Mouse (Mus musculus): ENCODE data around the gene Anxa6. TPM values are rescaled to one million over a fixed set of nuclear protein-coding genes. Genes with fewer than 3 reads are reported as not detected.

Gene Anxa6
- polyA plus RNA-seq, 1 experiment from 2014 or later: 121 TPM

- Histone ChIP-seq H3K4me3 (no peak overlapping the region), H3K27ac (no peak overlapping the region), H3K9me3 (replicated peaks) (no peaks in the 10 kb centered on the region), H3K4me2 (replicated peaks) (no peak overlapping the region), H3K9ac (no peak overlapping the region), H3K36me3 (peaks cover 10% of the 10 kb centered on the region; the same call in 1 of the 2 replicates), H3K4me1 (peaks cover 10% of the 10 kb centered on the region), H3K27me3 (no peaks in the 10 kb centered on the region)
- WGBS: 73% methylated on average over 6 of the region's 6 CpGs
- ATAC-seq (ENCODE audit: low FRiP score): no peak
These were observed 19.4 kb downstream of the Anxa6 start for GRCm38 (mm10) chr11:55013802-55014201.

- no peak overlapping the region for H3K9ac ChIP-seq
- no peaks in the 10 kb centered on the region for H3K9me3 ChIP-seq (replicated peaks)
- no peak overlapping the region for H3K4me2 ChIP-seq (replicated peaks)
- no peak for ATAC-seq (ENCODE audit: low FRiP score)
- H3K36me3 ChIP-seq: peaks cover 13% of the 10 kb centered on the region; the same call in 1 of the 2 replicates
- 80% methylated on average over 5 of the region's 5 CpGs for WGBS
- no peak overlapping the region for H3K4me3 ChIP-seq
- H3K27ac ChIP-seq: no peak overlapping the region
- H3K4me1 ChIP-seq: peaks cover 10% of the 10 kb centered on the region
- no peaks in the 10 kb centered on the region for H3K27me3 ChIP-seq
These were observed 20.4 kb downstream of the Anxa6 start for GRCm38 (mm10) chr11:55012551-55013521.

DNA sequence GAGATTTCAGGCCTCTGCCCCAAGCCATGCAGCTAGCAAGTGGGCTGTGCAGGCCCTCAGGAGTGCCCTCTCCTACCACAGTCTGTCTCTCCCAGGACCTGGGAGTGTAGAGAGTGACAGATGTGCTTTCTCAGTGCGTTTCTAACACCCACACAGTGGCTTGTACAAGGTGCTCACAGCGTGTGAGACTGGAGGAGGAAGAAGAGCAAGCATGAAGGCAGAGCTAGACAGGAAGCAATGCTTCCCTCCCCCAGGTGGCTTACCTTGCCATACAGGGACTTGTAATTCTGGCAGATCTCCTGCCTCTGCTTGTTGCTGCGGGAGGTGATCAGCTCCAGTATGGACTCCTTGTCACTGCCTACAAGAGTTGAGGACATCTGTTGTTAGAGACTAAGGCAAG, 21.8 kb downstream of the Anxa6 start:
- no peak for ATAC-seq (ENCODE audit: low FRiP score)
- WGBS: 85% methylated on average over 3 of the region's 3 CpGs
- H3K9me3 ChIP-seq (replicated peaks): no peaks in the 10 kb centered on the region
- peaks cover 13% of the 10 kb centered on the region; the same call in 1 of the 2 replicates for H3K36me3 ChIP-seq
- H3K27ac ChIP-seq: no peak overlapping the region
- H3K27me3 ChIP-seq: no peaks in the 10 kb centered on the region
- no peak overlapping the region for H3K4me3 ChIP-seq
- H3K4me2 ChIP-seq (replicated peaks): no peak overlapping the region
- H3K9ac ChIP-seq: no peak overlapping the region
- peaks cover 10% of the 10 kb centered on the region for H3K4me1 ChIP-seq

DNA sequence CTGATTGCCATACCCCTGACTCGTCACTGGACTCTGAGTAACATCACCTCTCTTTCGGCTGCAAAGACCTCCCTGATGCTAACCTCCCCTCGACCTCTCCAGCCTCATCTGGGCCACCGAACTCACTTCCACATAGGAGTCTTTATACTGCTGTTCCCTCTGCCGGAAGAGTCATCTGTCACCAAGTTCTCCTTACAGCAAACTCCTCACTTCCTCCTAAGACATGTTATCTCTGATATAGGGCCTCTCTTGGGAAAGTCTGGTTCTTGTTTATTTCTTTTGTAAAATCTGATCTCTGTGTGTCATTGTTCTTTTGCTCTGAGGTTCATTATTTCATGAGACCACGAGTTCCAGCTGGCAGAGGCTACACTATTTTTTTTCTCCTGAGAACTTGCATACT, 25.0 kb downstream of the Anxa6 start:
- ATAC-seq (ENCODE audit: low FRiP score): no peak
- Histone ChIP-seq H3K27ac (no peak overlapping the region), H3K9me3 (replicated peaks) (no peaks in the 10 kb centered on the region), H3K4me2 (replicated peaks) (no peak overlapping the region), H3K4me3 (no peak overlapping the region), H3K36me3 (peaks cover 19% of the 10 kb centered on the region; the same call in 1 of the 2 replicates), H3K27me3 (no peaks in the 10 kb centered on the region), H3K4me1 (no peaks in the 10 kb centered on the region), H3K9ac (no peak overlapping the region)
- 76% methylated on average over 6 of the region's 6 CpGs for WGBS

DNA sequence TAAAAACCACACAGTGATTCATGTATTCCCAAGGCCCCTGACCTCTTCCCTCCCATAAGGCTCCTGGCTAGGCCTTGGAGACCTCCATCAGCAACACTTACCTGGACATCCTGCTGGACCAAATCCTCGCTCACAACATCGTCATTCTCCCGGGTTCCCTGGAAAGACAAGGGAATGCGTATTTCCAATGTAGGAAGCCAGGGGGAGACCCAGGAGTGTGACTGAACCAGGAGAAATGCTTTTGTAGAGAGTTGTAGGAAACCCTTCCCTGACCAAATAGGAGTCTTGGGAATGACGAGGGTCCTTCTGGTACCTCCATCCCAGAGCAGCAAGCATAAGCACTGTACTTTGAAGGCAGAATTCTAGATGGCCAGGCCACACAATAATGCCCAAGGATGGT, 27.6 kb downstream of the Anxa6 start:
- H3K9ac ChIP-seq: no peak overlapping the region
- H3K27ac ChIP-seq: no peak overlapping the region
- WGBS: 89% methylated on average over 5 of the region's 5 CpGs
- no peak for ATAC-seq (ENCODE audit: low FRiP score)
- no peak overlapping the region for H3K4me2 ChIP-seq (replicated peaks)
- no peaks in the 10 kb centered on the region for H3K9me3 ChIP-seq (replicated peaks)
- H3K4me3 ChIP-seq: no peak overlapping the region
- no peaks in the 10 kb centered on the region for H3K27me3 ChIP-seq
- no peaks in the 10 kb centered on the region for H3K4me1 ChIP-seq
- peaks cover 22% of the 10 kb centered on the region for H3K36me3 ChIP-seq

GRCm38 (mm10) chr11:55004970-55005502, 28.2 kb downstream of the Anxa6 start:
- Histone ChIP-seq H3K9ac (no peak overlapping the region), H3K4me3 (no peak overlapping the region), H3K36me3 (peaks cover 21% of the 10 kb centered on the region), H3K4me1 (no peaks in the 10 kb centered on the region), H3K4me2 (replicated peaks) (no peak overlapping the region), H3K27ac (no peak overlapping the region), H3K9me3 (replicated peaks) (no peaks in the 10 kb centered on the region), H3K27me3 (no peaks in the 10 kb centered on the region)
- 76% methylated on average over 7 of the region's 7 CpGs for WGBS
- no peak for ATAC-seq (ENCODE audit: low FRiP score)

GRCm38 (mm10) chr11:54998708-54999107, 34.5 kb downstream of the Anxa6 start:
- H3K27ac ChIP-seq: no peak overlapping the region
- no peak overlapping the region for H3K4me2 ChIP-seq (replicated peaks)
- H3K4me3 ChIP-seq: no peak overlapping the region
- H3K9me3 ChIP-seq (replicated peaks): no peaks in the 10 kb centered on the region
- no peaks in the 10 kb centered on the region for H3K27me3 ChIP-seq
- H3K9ac ChIP-seq: no peak overlapping the region
- H3K36me3 ChIP-seq: peaks cover 12% of the 10 kb centered on the region
- no peak for ATAC-seq (ENCODE audit: low FRiP score)
- 67% methylated on average over 2 of the region's 2 CpGs for WGBS
- no peaks in the 10 kb centered on the region for H3K4me1 ChIP-seq

DNA sequence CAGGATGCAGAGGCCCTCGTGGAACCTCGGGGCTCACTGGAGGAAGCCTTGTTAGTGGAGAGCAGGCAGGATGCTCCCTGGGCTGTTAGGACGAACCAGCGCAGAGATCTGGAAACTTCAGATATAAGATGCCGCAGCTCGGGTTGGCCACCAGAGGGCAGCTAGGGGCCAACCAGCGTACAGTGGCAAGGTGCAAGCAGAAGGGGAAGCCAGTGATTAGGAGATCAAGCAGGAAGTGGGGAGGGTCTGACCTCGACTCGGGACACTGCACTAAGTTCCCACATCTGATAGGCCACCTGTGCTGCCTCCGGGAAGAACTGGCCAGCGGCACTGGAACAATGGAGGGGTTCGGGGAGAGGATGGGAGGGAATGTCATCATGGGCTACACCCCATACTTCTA, 35.0 kb downstream of the Anxa6 start:
- Histone ChIP-seq H3K4me2 (replicated peaks) (no peak overlapping the region), H3K9ac (no peak overlapping the region), H3K4me1 (no peaks in the 10 kb centered on the region), H3K36me3 (peaks cover 12% of the 10 kb centered on the region), H3K27me3 (no peaks in the 10 kb centered on the region), H3K9me3 (replicated peaks) (no peaks in the 10 kb centered on the region), H3K27ac (no peak overlapping the region), H3K4me3 (no peak overlapping the region)
- 6% methylated on average over 12 of the region's 12 CpGs for WGBS
- ATAC-seq (ENCODE audit: low FRiP score): peak; percentile 54

- 63% methylated on average over 7 of the region's 7 CpGs for WGBS
- Histone ChIP-seq H3K27ac (no peak overlapping the region), H3K4me1 (no peaks in the 10 kb centered on the region), H3K36me3 (peaks cover 8% of the 10 kb centered on the region), H3K9me3 (replicated peaks) (no peaks in the 10 kb centered on the region), H3K4me2 (replicated peaks) (no peak overlapping the region), H3K4me3 (no peak overlapping the region), H3K9ac (no peak overlapping the region), H3K27me3 (no peaks in the 10 kb centered on the region)
- ATAC-seq (ENCODE audit: low FRiP score): no peak
These were observed 37.1 kb downstream of the Anxa6 start for GRCm38 (mm10) chr11:54996176-54996575.

DNA sequence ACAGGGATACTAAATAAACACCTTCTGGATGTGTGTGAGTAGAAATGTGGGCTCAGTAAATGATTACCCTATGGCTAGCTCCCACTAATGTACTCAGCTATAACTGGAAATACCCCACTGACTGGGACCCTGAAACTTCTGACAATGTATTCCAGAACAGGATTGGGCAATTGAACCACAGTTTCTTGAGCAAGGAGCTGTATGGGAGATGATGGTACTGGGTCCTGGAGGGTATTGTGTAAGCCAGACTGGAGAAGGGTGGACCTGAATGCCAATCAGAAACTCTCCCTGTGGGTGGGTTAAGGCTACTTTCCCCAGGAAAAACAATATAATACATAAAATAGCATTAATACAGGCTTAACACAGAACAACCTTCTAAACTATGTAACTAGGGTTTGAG, 43.3 kb downstream of the Anxa6 start:
- Histone ChIP-seq H3K27ac (no peak overlapping the region), H3K4me1 (0 out of 2 replicates have a peak, but pooled peaks cover 2% of the 10 kb centered on the region), H3K9me3 (replicated peaks) (no peaks in the 10 kb centered on the region), H3K4me2 (replicated peaks) (no peak overlapping the region), H3K36me3 (peaks cover 4% of the 10 kb centered on the region; the same call in 1 of the 2 replicates), H3K27me3 (no peaks in the 10 kb centered on the region), H3K9ac (no peak overlapping the region), H3K4me3 (no peak overlapping the region)
- ATAC-seq (ENCODE audit: low FRiP score): no peak

- Histone ChIP-seq H3K9me3 (replicated peaks) (no peaks in the 10 kb centered on the region), H3K4me3 (no peak overlapping the region), H3K4me1 (0 out of 2 replicates have a peak, but pooled peaks cover 2% of the 10 kb centered on the region), H3K27ac (no peak overlapping the region), H3K36me3 (peaks cover 4% of the 10 kb centered on the region; the same call in 1 of the 2 replicates), H3K27me3 (no peaks in the 10 kb centered on the region), H3K4me2 (replicated peaks) (no peak overlapping the region), H3K9ac (no peak overlapping the region)
- no peak for ATAC-seq (ENCODE audit: low FRiP score)
- 84% methylated on average over 8 of the region's 8 CpGs for WGBS
These were observed 44.4 kb downstream of the Anxa6 start for GRCm38 (mm10) chr11:54988754-54989349.

DNA sequence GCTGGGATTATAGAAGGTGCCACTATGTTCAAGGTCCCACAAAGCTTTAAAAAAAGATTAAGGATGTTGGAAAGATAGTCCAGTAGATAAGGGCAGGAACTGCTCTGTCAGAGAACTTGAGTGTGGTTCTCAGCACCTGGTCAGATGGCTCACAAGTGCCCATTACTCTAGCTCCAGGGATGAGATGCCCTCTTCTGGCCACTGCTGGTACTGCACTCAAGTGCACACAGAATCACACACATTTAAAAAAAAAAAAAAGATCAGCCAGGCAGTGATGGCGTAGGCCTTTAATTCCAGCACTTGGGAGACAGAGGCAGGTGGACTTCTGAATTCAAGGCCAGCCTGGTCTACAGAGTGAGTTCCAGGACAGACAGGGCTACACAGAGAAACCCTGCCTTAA, 45.3 kb downstream of the Anxa6 start:
- no peak overlapping the region for H3K9ac ChIP-seq
- H3K4me2 ChIP-seq (replicated peaks): no peak overlapping the region
- no peak overlapping the region for H3K27ac ChIP-seq
- H3K27me3 ChIP-seq: no peaks in the 10 kb centered on the region
- H3K4me3 ChIP-seq: no peak overlapping the region
- WGBS: 81% methylated on average over 1 of the region's 1 CpGs
- 0 out of 2 replicates have a peak, but pooled peaks cover 2% of the 10 kb centered on the region for H3K4me1 ChIP-seq
- ATAC-seq (ENCODE audit: low FRiP score): no peak
- no peaks in the 10 kb centered on the region for H3K9me3 ChIP-seq (replicated peaks)
- peaks cover 4% of the 10 kb centered on the region; the same call in 1 of the 2 replicates for H3K36me3 ChIP-seq

Measured in hindbrain, embryonic 12.5 days (tissue).